Mouse (Mus musculus) granulocyte monocyte progenitor cell, adult 5-6 weeks (primary cell): Measurements from ENCODE around the gene Mrpl47. TPM values are rescaled to one million over a fixed set of nuclear protein-coding genes. Genes with fewer than 3 reads are reported as not detected.

Source experiments
- total RNA-seq, 2 experiments: library from RNA; stranded (forward) in 1 of 2; stranded (reverse) in 1 of 2; fragments of 200-712, 200-1000 nt in 1 of 2; fragments of >200 nt in 1 of 2; fragmentation: Nextera tagmentation in 1 of 2; gene quantifications; 2 replicates each; pipeline ENCODE4 v1.2.3; 2014 to 2017

Gene Mrpl47
- total RNA-seq, 2 experiments from 2014 or later: 42.6 to 64.1 TPM

Other genes starting within 250 kb of the Mrpl47 start
- not detected in 2 replicates for gene Kcnmb3, start 245.4 kb downstream of the Mrpl47 start, total RNA-seq (2014; fragmentation: Nextera tagmentation)
- not detected in 2 replicates for gene Kcnmb3, start 245.4 kb downstream of the Mrpl47 start, total RNA-seq (2017)
- 45.9 and 55.1 TPM in 2 replicates for gene Zfp639, start 227.3 kb downstream of the Mrpl47 start, total RNA-seq (2014; fragmentation: Nextera tagmentation)
- 41.1 and 79.6 TPM in 2 replicates for gene Zfp639, start 227.3 kb downstream of the Mrpl47 start, total RNA-seq (2017)
- gene Mfn1, start 208.1 kb downstream of the Mrpl47 start, total RNA-seq (2014; fragmentation: Nextera tagmentation): 8.9 and 28.4 TPM in 2 replicates
- gene Mfn1, start 208.1 kb downstream of the Mrpl47 start, total RNA-seq (2017): 64.5 and 101 TPM in 2 replicates
- 3.8 and 5.4 TPM in 2 replicates for gene Gnb4, start 121.0 kb downstream of the Mrpl47 start, total RNA-seq (2014; fragmentation: Nextera tagmentation)
- gene Gnb4, start 121.0 kb downstream of the Mrpl47 start, total RNA-seq (2017): 1.7 and 4.4 TPM in 2 replicates
- 90.3 and 123 TPM in 2 replicates for gene Actl6a, start 31.3 kb downstream of the Mrpl47 start, total RNA-seq (2014; fragmentation: Nextera tagmentation)
- 81.5 and 97.4 TPM in 2 replicates for gene Actl6a, start 31.3 kb downstream of the Mrpl47 start, total RNA-seq (2017)
- 279 and 293 TPM in 2 replicates for gene Ndufb5, start 615 bp downstream of the Mrpl47 start, total RNA-seq (2014; fragmentation: Nextera tagmentation)
- gene Ndufb5, start 615 bp downstream of the Mrpl47 start, total RNA-seq (2017): 250 and 266 TPM in 2 replicates
- gene Usp13, start 79.9 kb upstream of the Mrpl47 start, total RNA-seq (2014; fragmentation: Nextera tagmentation): not detected in 2 replicates
- gene Usp13, start 79.9 kb upstream of the Mrpl47 start, total RNA-seq (2017): not detected in 2 replicates